Mouse (Mus musculus) C2C12 (cell line): ENCODE measurements around the gene Gp9.

Experiments used
- CEBPB ChIP-seq: IDR thresholded peaks from one replicate; pipeline ENCODE4 v1.6.1; 2011; ENCODE audit warnings: low read depth, mild to moderate bottlenecking, control low read depth, moderate library complexity
- CTCF ChIP-seq: IDR thresholded peaks from one replicate; pipeline ENCODE4 v1.5.1; 2011; ENCODE audit not compliant: control insufficient read depth, insufficient read depth, insufficient read length
- MAX ChIP-seq: IDR thresholded peaks from one replicate; pipeline ENCODE4 v1.6.1; 2011; ENCODE audit warnings: mild to moderate bottlenecking, control low read depth
- MYOD1 ChIP-seq: IDR thresholded peaks from one replicate; pipeline ENCODE4 v1.6.1; 2011; ENCODE audit warnings: low read depth; ENCODE audit not compliant: control insufficient read depth, insufficient read length
- USF1 ChIP-seq: IDR thresholded peaks from one replicate; pipeline ENCODE4 v1.6.1; 2011; ENCODE audit warnings: low read depth, mild to moderate bottlenecking, control low read depth, moderate library complexity

- TF ChIP-seq CTCF (no peak), USF1 (no peak), MAX (no peak), MYOD1 (no peak), CEBPB (no peak)
Measured at GRCm38 (mm10) chr6:87810311-87810710, 32.4 kb downstream of the Gp9 start.
